ENCODE assay signal across 9 mouse cellular contexts in the genomic region with DNA sequence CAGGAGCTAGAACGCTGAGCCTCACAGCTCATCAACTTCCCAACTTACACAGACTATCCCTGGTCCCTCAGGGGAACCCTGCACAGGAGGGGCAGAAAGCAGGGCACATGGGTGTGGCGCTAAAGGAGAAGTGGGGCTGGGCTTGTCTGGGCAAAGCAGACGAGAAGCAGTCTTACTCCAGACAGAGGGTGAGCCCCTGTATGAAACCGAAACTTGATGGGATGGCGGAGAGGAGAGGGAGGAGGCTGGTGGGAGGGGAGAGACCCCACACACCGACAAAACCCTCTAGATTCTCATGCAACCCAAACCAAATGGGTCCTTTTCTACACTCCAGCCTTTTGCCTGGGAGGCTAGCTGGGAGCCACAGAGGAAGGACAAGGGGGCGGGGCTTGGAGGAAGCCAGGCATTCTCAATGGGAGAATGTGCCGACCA. TPM values are rescaled to one million over a fixed set of nuclear protein-coding genes. Genes with fewer than 3 reads are reported as not detected.
DNase-seq lines count a peak whose midpoint lies in the region; ATAC-seq and TF ChIP-seq lines count a peak whose summit lies in the region.
"Had no signal": no experiment of that assay in that cellular context is flagged by ENCODE, and none has a peak within 500 bp of the region (broad histone marks: within the 10 kb centered on the region; RNA-seq: fewer than 3 reads in every experiment).

No protein-coding gene starts in this region.

- no peak for TF ChIP-seq CTCF in ES-Bruce4 (IDR thresholded peaks at IDR 0.05; ENCODE audit: low read depth, low read length)

- no peaks in the 10 kb centered on the region for H3K27me3 ChIP-seq in ES-Bruce4 (ENCODE audit: control insufficient read depth, insufficient read depth, low read length, poor library complexity, severe bottlenecking)
- peaks cover 27% of the 10 kb centered on the region for H3K27me3 ChIP-seq in heart, embryonic 10.5 days (ENCODE audit: insufficient read depth, poor library complexity, severe bottlenecking)

- peak; percentile 54 for TF ChIP-seq EP300 in ES-Bruce4 (IDR thresholded peaks at IDR 0.05; ENCODE audit: insufficient read depth, low read depth, low read length)

- H3K4me3 ChIP-seq in ES-Bruce4 (ENCODE audit: low read depth, low read length), result peak overlapping the region; percentile 26
- peak overlapping the region; percentile 45 for H3K4me3 ChIP-seq in heart, embryonic 10.5 days
- H3K4me3 ChIP-seq: midbrain, embryonic 12.5 days had no signal

- 8% methylated on average over 8 of the region's 8 CpGs for WGBS in heart, embryonic 10.5 days

- H3K36me3 ChIP-seq in ES-Bruce4 (ENCODE audit: control insufficient read depth, insufficient read depth, low read length, poor library complexity, severe bottlenecking), result peaks cover 8% of the 10 kb centered on the region
- H3K36me3 ChIP-seq in heart, embryonic 10.5 days, result peaks cover 6% of the 10 kb centered on the region
- H3K36me3 ChIP-seq: midbrain, embryonic 12.5 days had no signal

- no peaks in the 10 kb centered on the region for H3K9me3 ChIP-seq in ES-Bruce4 (replicated peaks; ENCODE audit: control insufficient read depth, insufficient read depth, low read length, poor library complexity, severe bottlenecking)
- no peaks in the 10 kb centered on the region for H3K9me3 ChIP-seq in heart, embryonic 10.5 days
- H3K9me3 ChIP-seq: midbrain, embryonic 12.5 days had no signal

- peaks cover 23% of the 10 kb centered on the region for H3K4me1 ChIP-seq in ES-Bruce4 (ENCODE audit: control insufficient read depth, insufficient read depth, low read length)
- peaks cover 64% of the 10 kb centered on the region for H3K4me1 ChIP-seq in heart, embryonic 10.5 days

- ATAC-seq in CD4-positive, CD25-positive, alpha-beta regulatory T cell, adult 4 months, result no peak

- TF ChIP-seq POLR2A in ES-Bruce4 (IDR thresholded peaks at IDR 0.05; ENCODE audit: insufficient read depth, low read length), result no peak

- DNase-seq in CD4-positive, CD25-positive, alpha-beta regulatory T cell, adult 2 months (ENCODE audit: low read depth, low spot score), result peak; percentile 25
- no peak for DNase-seq in heart, embryonic 10.5 days (ENCODE audit: low spot score)
- peak; percentile 20 to 62 for DNase-seq in kidney, postnatal 25 days
- peak; percentile 35 for DNase-seq in mesoderm, embryonic 11.5 days (ENCODE audit: low read depth, low spot score)
- DNase-seq in ovary, postnatal 10 days (ENCODE audit: low spot score), result no peak
- DNase-seq in adipocyte (ENCODE audit: low spot score), result no peak

- H3K27ac ChIP-seq in ES-Bruce4 (ENCODE audit: insufficient read depth, low read length), result peak overlapping the region; percentile 79
- peak overlapping the region; percentile 82 for H3K27ac ChIP-seq in heart, embryonic 10.5 days
- H3K27ac ChIP-seq: midbrain, embryonic 12.5 days had no signal

- H3K9ac ChIP-seq in ES-Bruce4 (ENCODE audit: low read depth, poor library complexity, severe bottlenecking), result peak overlapping the region; percentile 27
- H3K9ac ChIP-seq: midbrain, embryonic 12.5 days had no signal

RNA-seq across cellular contexts. Expression of gene Grhl3, which starts 28.3 kb away (rescaled TPM):
- not detected for polyA plus RNA-seq in CD4-positive, CD25-positive, alpha-beta regulatory T cell, adult 4 months (2017; shearing (Covaris generic))
- 18.0 and 21.5 TPM in 2 replicates for polyA plus RNA-seq in ES-Bruce4 (2011; ENCODE audit: insufficient read depth, insufficient read length, low read depth, missing spikeins)
- polyA plus RNA-seq in heart, embryonic 10.5 days (2016; fragmentation: Nextera tagmentation; extraction: Ambion mirVana), result 4.3 and 14.1 TPM in 2 replicates

RNA-seq across cellular contexts. Expression of gene Nipal3, which starts 50.3 kb away (rescaled TPM):
- polyA plus RNA-seq in CD4-positive, CD25-positive, alpha-beta regulatory T cell, adult 4 months (2017; shearing (Covaris generic)), result 10 to 100 TPM; 11.6 to 15.8 TPM
- 12.7 and 17.5 TPM in 2 replicates for polyA plus RNA-seq in ES-Bruce4 (2011; ENCODE audit: insufficient read depth, insufficient read length, low read depth, missing spikeins)
- 2.0 and 3.1 TPM in 2 replicates for polyA plus RNA-seq in heart, embryonic 10.5 days (2016; fragmentation: Nextera tagmentation; extraction: Ambion mirVana)

RNA-seq across cellular contexts. Expression of gene Stpg1, which starts 50.5 kb away (rescaled TPM):
- not detected for polyA plus RNA-seq in CD4-positive, CD25-positive, alpha-beta regulatory T cell, adult 4 months (2017; shearing (Covaris generic))
- 0.79 and 1.8 TPM in 2 replicates for polyA plus RNA-seq in ES-Bruce4 (2011; ENCODE audit: insufficient read depth, insufficient read length, low read depth, missing spikeins)
- polyA plus RNA-seq in heart, embryonic 10.5 days (2016; fragmentation: Nextera tagmentation; extraction: Ambion mirVana), result 0.11 and 0.23 TPM in 2 replicates

Comparison
In these comparisons a context has a peak if more than half of its experiments do, and no peak if none do; other contexts are left out.
1. DNase-seq: peak in CD4-positive, CD25-positive, alpha-beta regulatory T cell, adult 2 months (single experiment), kidney, postnatal 25 days (2 of 2) and mesoderm, embryonic 11.5 days (single experiment); none in heart, embryonic 10.5 days (single experiment), ovary, postnatal 10 days (single experiment) and adipocyte (single experiment).